In genomic region chr10:91637911-91638310, GRCm38 (mm10) we compare ENCODE assay signal across 25 mouse cellular contexts.
DNase-seq lines count a peak whose midpoint lies in the region; ATAC-seq and TF ChIP-seq lines count a peak whose summit lies in the region.
"Had no signal": no experiment of that assay in that cellular context is flagged by ENCODE, and none has a peak within 500 bp of the region (broad histone marks: within the 10 kb centered on the region; RNA-seq: fewer than 3 reads in every experiment).

No protein-coding gene starts in this region.

- no peaks in the 10 kb centered on the region for H3K4me1 ChIP-seq in forebrain, embryonic 14.5 days (ENCODE audit: control insufficient read depth, insufficient read depth, low read length)
- no peaks in the 10 kb centered on the region for H3K4me1 ChIP-seq in forebrain, embryonic 11.5 days (replicated peaks; ENCODE audit: control insufficient read depth, insufficient read depth, low read length)
- H3K4me1 ChIP-seq in midbrain, postnatal 0 days (ENCODE audit: insufficient read depth, low read length) = no peaks in the 10 kb centered on the region
- peaks cover 4% of the 10 kb centered on the region; the same call in 1 of the 2 replicates for H3K4me1 ChIP-seq in midbrain, embryonic 16.5 days (ENCODE audit: control insufficient read depth, insufficient read depth, low read length)
- H3K4me1 ChIP-seq: embryonic facial prominence, embryonic 13.5 days; embryonic facial prominence, embryonic 15.5 days had no signal

- no peaks in the 10 kb centered on the region for H3K36me3 ChIP-seq in forebrain, embryonic 14.5 days (ENCODE audit: control insufficient read depth, insufficient read depth, low read length)
- H3K36me3 ChIP-seq in forebrain, embryonic 11.5 days (ENCODE audit: control insufficient read depth, insufficient read depth, low read length) = no peaks in the 10 kb centered on the region
- no peaks in the 10 kb centered on the region for H3K36me3 ChIP-seq in midbrain, postnatal 0 days (ENCODE audit: insufficient read depth, low read length)
- no peaks in the 10 kb centered on the region for H3K36me3 ChIP-seq in midbrain, embryonic 16.5 days (ENCODE audit: control insufficient read depth, insufficient read depth, low read length)
- H3K36me3 ChIP-seq: embryonic facial prominence, embryonic 13.5 days; embryonic facial prominence, embryonic 15.5 days; forebrain, embryonic 10.5 days; G1E had no signal

- TF ChIP-seq CTCF in midbrain, postnatal 0 days (IDR thresholded peaks at IDR 0.05) = no peak

- no peak overlapping the region for H3K27ac ChIP-seq in forebrain, embryonic 14.5 days (ENCODE audit: low read depth, low read length)
- H3K27ac ChIP-seq in forebrain, embryonic 11.5 days (ENCODE audit: low read depth, low read length) = no peak overlapping the region
- H3K27ac ChIP-seq in midbrain, postnatal 0 days (ENCODE audit: low read depth, low read length) = no peak overlapping the region
- H3K27ac ChIP-seq in midbrain, embryonic 16.5 days (ENCODE audit: low read length) = no peak overlapping the region
- H3K27ac ChIP-seq: embryonic facial prominence, embryonic 13.5 days; embryonic facial prominence, embryonic 15.5 days; forebrain, embryonic 10.5 days; forebrain, embryonic 13.5 days had no signal

- DNase-seq in forebrain, embryonic 14.5 days (ENCODE audit: low spot score) = peak; percentile 44
- DNase-seq in forebrain, embryonic 11.5 days (ENCODE audit: low spot score) = no peak
- DNase-seq in midbrain, postnatal 0 days (ENCODE audit: low spot score) = peak; percentile 40
- DNase-seq in c-Kit-positive CD71-positive TER-119-positive erythroid progenitor cells, embryonic 14.5 days (ENCODE audit: low spot score) = no peak
- DNase-seq: adrenal gland, adult 2 months; adrenal gland, postnatal 10 days; adrenal gland, postnatal 25 days; B cell, adult 2 months; cerebellum, adult 11 months; cerebellum, adult 18-20 months; cerebellum, adult 8-10 months; cerebellum, adult 9-11 months; cerebellum, postnatal 14 days; cerebellum, postnatal 36 days; embryo, embryonic 11 days had no signal

- no peak overlapping the region for H3K4me3 ChIP-seq in forebrain, embryonic 14.5 days (ENCODE audit: low read depth, low read length)
- H3K4me3 ChIP-seq in forebrain, embryonic 11.5 days (ENCODE audit: low read depth, low read length) = no peak overlapping the region
- no peak overlapping the region for H3K4me3 ChIP-seq in midbrain, postnatal 0 days (ENCODE audit: low read depth, low read length)
- H3K4me3 ChIP-seq in midbrain, embryonic 16.5 days (ENCODE audit: low read depth, low read length) = no peak overlapping the region
- H3K4me3 ChIP-seq: embryonic facial prominence, embryonic 13.5 days; embryonic facial prominence, embryonic 15.5 days; erythroblast, embryonic 14.5 days; forebrain, embryonic 10.5 days; forebrain, embryonic 13.5 days had no signal

- no peaks in the 10 kb centered on the region for H3K27me3 ChIP-seq in forebrain, embryonic 14.5 days (replicated peaks; ENCODE audit: control insufficient read depth, insufficient read depth, low read length)
- H3K27me3 ChIP-seq in forebrain, embryonic 11.5 days (ENCODE audit: control insufficient read depth, insufficient read depth, low read length) = no peaks in the 10 kb centered on the region
- no peaks in the 10 kb centered on the region for H3K27me3 ChIP-seq in midbrain, postnatal 0 days (ENCODE audit: insufficient read depth, low read length)
- H3K27me3 ChIP-seq in midbrain, embryonic 16.5 days (ENCODE audit: control insufficient read depth, insufficient read depth, low read depth, low read length) = no peaks in the 10 kb centered on the region
- H3K27me3 ChIP-seq: CH12.LX; embryonic facial prominence, embryonic 13.5 days; embryonic facial prominence, embryonic 15.5 days; forebrain, embryonic 13.5 days had no signal

- no peak; the same call in 1 of the 2 replicates for ATAC-seq in forebrain, embryonic 14.5 days
- ATAC-seq in forebrain, embryonic 11.5 days (replicated peaks; ENCODE audit: low FRiP score) = no peak
- no peak for ATAC-seq in midbrain, postnatal 0 days (ENCODE audit: low FRiP score)
- ATAC-seq in midbrain, embryonic 16.5 days = no peak
- ATAC-seq: CD4-positive, CD25-positive, alpha-beta regulatory T cell, adult 4 months; forebrain, embryonic 13.5 days; forebrain, embryonic 16.5 days had no signal

- H3K4me2 ChIP-seq in forebrain, embryonic 14.5 days (ENCODE audit: low read length) = no peak overlapping the region
- no peak overlapping the region for H3K4me2 ChIP-seq in forebrain, embryonic 11.5 days (ENCODE audit: low read depth, low read length, severe bottlenecking)
- no peak overlapping the region for H3K4me2 ChIP-seq in midbrain, postnatal 0 days (ENCODE audit: low read depth, low read length, poor library complexity, severe bottlenecking)
- H3K4me2 ChIP-seq in midbrain, embryonic 16.5 days (ENCODE audit: low read length) = no peak overlapping the region
- H3K4me2 ChIP-seq: embryonic facial prominence, embryonic 13.5 days; embryonic facial prominence, embryonic 15.5 days; forebrain, embryonic 13.5 days had no signal

- H3K9me3 ChIP-seq in forebrain, embryonic 14.5 days (replicated peaks; ENCODE audit: control insufficient read depth, low read length) = no peaks in the 10 kb centered on the region
- no peaks in the 10 kb centered on the region for H3K9me3 ChIP-seq in forebrain, embryonic 11.5 days (ENCODE audit: control insufficient read depth, low read length)
- H3K9me3 ChIP-seq in midbrain, postnatal 0 days (ENCODE audit: low read length) = no peaks in the 10 kb centered on the region
- no peaks in the 10 kb centered on the region for H3K9me3 ChIP-seq in midbrain, embryonic 16.5 days (replicated peaks; ENCODE audit: control insufficient read depth, low read length, poor library complexity, severe bottlenecking)
- H3K9me3 ChIP-seq: embryonic facial prominence, embryonic 13.5 days; embryonic facial prominence, embryonic 15.5 days; forebrain, embryonic 10.5 days; forebrain, embryonic 13.5 days had no signal

- H3K9ac ChIP-seq in forebrain, embryonic 14.5 days (ENCODE audit: low read length) = no peak overlapping the region
- no peak overlapping the region for H3K9ac ChIP-seq in forebrain, embryonic 11.5 days (ENCODE audit: low read length)
- no peak overlapping the region for H3K9ac ChIP-seq in midbrain, postnatal 0 days (replicated peaks; ENCODE audit: low read length, poor library complexity, severe bottlenecking)
- no peak overlapping the region for H3K9ac ChIP-seq in midbrain, embryonic 16.5 days (ENCODE audit: low read depth, low read length)
- H3K9ac ChIP-seq: embryonic facial prominence, embryonic 13.5 days; embryonic facial prominence, embryonic 15.5 days; forebrain, embryonic 13.5 days had no signal

Comparison
In these comparisons a context has a peak if more than half of its experiments do, and no peak if none do; other contexts are left out.
1. DNase-seq: peak in forebrain, embryonic 14.5 days (single experiment) and midbrain, postnatal 0 days (single experiment); none in forebrain, embryonic 11.5 days (single experiment) and c-Kit-positive CD71-positive TER-119-positive erythroid progenitor cells, embryonic 14.5 days (single experiment).